Mouse (Mus musculus) liver, postnatal 0 days (tissue): Measurements from ENCODE around the gene Tmem45a.

Source experiments
- CTCF ChIP-seq: sonication (generic); IDR thresholded peaks from 2 replicates; pipeline ENCODE4 v1.5.1; 2016; ENCODE audit warnings: antibody characterized with exemption, low read depth
- EP300 ChIP-seq: IDR thresholded peaks from 2 replicates; pipeline ENCODE4 v1.6.1; 2016; ENCODE audit warnings: antibody characterized with exemption, low read depth, mild to moderate bottlenecking

GRCm38 (mm10) chr16:56917230-56917629, 31.3 kb upstream of the Tmem45a start:
- TF ChIP-seq CTCF (no peak), EP300 (no peak)
